Mouse (Mus musculus) liver, adult 2 months (tissue): ENCODE measurements around the gene Mmab.

Experiments used
- CTCF ChIP-seq: fragments of 200-500 bp; IDR thresholded peaks from 2 replicates; pipeline ENCODE4 v1.5.1; 2011; ENCODE audit warnings: low read depth, low read length, control low read depth
- POLR2A ChIP-seq: fragments of 200-500 bp; IDR thresholded peaks from 2 replicates; pipeline ENCODE4 v1.6.1; 2011; ENCODE audit warnings: low read length, control low read depth; ENCODE audit not compliant: insufficient read depth; ENCODE audit errors: extremely low read depth

GRCm38 (mm10) chr5:114489570-114489969 lies 45.7 kb upstream of the Mmab start:
- TF ChIP-seq POLR2A (no peak), CTCF (no peak)
